Mouse (Mus musculus) frontal cortex, postnatal 25 days (tissue): ENCODE results near the gene Syde1.

Experiments used
- DNase-seq, 2 experiments: peaks; one replicate each; pipeline ENCODE4 v3.0.0; 2022; ENCODE audit warnings: low spot score in 2 of 2

Syde1 gene

DNA sequence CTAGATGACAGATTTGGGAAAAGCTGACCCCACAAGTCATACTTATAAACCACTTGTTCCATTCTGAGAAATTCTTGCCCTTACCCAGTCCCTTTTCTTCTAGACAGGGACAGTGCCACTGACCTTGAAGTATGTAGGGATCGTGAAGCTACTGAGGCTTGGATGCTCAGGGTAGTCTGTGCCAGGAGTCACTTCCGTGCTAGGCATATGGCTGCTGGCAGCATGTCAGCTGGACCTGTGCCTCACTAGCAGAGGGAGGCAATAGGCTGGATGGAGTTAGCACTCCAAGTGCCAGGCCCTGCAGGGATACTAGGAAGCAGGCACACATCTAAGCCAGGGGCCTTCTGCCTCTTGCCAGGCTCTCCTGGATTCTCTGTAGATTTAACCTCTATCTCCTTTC lies 16.1 kb downstream of the Syde1 start:
- no peak for DNase-seq

GRCm38 (mm10) chr10:78575105-78575632 lies 16.6 kb downstream of the Syde1 start:
- no peak for DNase-seq

DNA sequence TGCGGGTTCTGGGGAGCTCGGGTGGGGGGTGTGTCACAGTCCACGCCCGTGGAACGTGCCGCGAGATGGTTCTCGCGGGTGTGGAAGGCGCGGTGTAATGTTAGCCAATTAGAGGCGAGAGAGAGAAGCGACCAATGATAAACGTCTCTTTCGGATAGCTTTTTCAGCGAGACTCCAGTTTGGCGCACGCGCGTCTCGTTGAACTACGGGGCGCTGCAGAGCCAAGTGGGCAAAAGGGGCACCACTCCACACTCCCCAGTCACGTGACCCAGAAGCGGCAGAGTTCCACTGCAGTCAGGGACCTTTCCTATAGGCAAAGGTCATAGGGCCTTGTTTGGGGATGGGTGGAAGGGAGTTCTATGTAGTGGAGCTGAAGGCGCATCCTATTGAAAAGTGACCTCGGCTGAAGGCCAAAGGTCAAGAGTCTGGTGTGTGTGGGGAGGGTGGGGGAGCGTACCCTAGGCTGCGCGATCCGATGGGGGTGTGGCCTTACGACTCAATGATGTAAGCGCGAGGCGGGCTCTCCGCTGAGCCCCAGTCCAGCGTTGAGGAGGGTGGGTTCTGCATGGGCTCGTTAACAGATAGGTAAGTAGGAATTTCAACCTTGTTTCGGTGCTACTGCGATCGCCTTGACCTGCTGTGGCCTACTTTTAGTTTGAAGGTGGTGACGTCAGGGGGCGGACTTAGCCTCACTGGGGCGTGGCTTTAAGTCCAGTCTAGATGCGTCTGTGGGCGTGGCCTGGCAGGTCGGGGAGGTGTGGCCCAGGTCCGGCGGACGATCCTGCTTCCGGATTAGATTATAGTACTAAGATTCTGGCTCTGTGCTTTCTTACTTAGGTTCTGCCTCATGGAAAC lies 17.3 kb downstream of the Syde1 start, which contains the start of gene Ilvbl:
Ilvbl (plus strand) TSS at position 97 of the 855 bp plus-strand sequence.
- peak; percentile 84 to 89 for DNase-seq

- no peak for DNase-seq
These were observed 18.5 kb downstream of the Syde1 start for GRCm38 (mm10) chr10:78573226-78573625.

DNA sequence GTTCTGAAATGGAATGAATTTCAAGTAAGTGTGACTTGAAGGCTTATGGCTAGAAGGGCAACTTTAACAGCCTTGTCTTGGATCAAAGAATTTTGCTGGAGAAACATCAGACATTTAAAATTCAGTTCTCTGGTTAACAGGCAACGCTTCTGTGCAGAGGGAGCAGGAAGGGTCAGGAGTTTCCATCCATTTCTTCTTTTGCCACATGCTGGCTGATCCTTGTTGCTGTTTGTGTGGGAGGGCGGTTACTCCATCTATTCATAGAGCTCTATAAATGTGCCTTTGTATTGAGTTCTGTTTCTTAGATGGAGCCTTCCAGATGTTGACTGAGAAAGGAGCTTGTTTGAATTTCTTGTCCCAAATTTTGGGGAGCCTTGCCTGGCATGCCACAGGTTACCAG lies 20.9 kb downstream of the Syde1 start:
- DNase-seq = no peak

DNA sequence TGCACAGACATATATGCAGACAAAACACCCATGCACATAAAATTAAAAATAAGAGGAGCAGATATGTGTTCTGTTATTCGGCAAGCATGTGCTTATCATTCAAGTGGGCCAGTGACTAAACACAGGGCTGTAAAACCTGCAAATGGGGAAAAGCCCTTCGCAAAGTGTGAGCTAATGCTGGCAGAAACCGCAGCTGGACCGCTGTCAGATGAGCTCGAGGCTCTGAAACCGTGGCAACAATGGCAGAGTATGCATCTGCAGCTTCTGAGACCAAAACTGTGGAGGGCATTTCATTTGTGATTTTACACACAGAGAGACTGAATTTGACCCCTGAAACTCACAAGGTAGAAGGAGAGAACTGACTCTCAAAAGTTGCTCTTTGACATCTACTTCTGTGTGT lies 21.3 kb downstream of the Syde1 start:
- DNase-seq = no peak

- no peak for DNase-seq
These were observed 22.1 kb downstream of the Syde1 start for GRCm38 (mm10) chr10:78569686-78570085.

DNA sequence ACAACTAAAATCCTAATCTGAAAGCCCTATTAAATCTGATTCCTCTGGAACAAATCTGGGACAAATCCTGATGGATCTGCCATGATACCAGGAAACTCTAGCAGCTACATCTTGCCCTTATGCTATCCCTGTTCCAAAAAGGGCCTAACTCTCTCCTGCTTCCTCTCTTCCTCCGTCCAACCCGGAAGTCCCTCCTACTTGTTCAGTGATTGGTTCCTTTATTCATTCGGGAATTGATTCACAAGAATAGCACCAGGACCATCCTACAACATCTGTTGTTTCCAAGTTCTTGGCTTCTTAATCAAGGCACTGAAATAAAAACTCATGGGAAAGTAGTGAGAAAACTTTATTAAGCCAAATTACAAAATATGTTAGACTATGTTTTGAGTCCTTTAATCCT lies 22.6 kb downstream of the Syde1 start:
- no peak for DNase-seq

DNA sequence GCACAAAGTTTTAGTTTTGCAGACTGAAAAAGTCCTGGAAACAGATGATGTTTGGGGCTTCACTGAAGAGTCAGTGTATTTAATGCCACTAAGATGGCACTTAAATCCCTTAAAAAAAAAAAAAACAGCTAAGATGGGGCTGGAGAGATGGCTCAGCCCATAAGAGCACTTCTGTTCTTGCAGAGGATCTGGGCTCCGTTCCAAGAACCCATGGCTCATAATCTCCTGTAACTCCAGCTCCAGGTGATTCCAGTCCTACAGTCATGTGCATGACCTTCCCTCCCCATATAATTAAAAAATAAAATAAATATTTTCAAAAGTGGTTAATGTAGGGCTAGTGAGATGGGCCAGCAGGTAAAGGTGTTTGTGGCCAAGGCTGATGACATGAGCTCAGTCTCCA lies 26.7 kb downstream of the Syde1 start:
- no peak for DNase-seq

GRCm38 (mm10) chr10:78540943-78541342 lies 50.8 kb downstream of the Syde1 start:
- DNase-seq = no peak
